Mouse (Mus musculus): Measurements from ENCODE around the gene Fuk. TPM values are rescaled to one million over a fixed set of nuclear protein-coding genes. Genes with fewer than 3 reads are reported as not detected.
"Not testable (repeated sequence)": the region's sequence is repeated elsewhere in the genome, so short reads cannot be mapped to it uniquely, and the experiment has no call there.

The Fuk gene
- polyA plus RNA-seq, 1 experiment from 2014 or later = 13.8 TPM

DNA sequence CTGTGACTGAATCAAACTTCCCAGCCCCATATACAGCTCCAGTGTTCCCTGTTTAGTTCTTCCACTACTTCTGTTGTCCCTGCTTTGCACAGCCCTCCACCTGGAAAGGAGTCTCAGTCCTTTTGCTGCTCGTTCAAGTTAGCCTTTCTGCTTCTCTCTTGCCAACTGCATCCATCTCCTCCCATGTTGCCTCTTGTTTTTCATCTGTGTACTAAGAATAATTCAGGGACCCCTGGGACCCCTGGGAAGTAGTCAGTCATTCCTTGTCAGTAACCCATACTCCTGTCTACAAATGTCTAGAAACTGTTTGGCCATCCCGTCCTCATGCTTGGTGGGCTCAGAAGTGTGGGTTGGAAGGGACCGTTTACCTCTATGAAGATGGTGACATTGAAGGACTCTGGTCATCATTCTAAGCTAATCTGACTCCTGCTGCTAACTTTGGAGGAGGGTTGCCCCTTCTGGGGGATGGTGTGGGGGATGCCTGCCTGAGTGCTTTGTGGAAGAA, 18.5 kb upstream of the Fuk start:
- Histone ChIP-seq H3K27ac (ENCODE audit: low read length) (peak overlapping the region; percentile 77), H3K9me3 (ENCODE audit: control insufficient read depth, low read length) (no peaks in the 10 kb centered on the region), H3K9ac (ENCODE audit: low read depth, low read length) (peak overlapping the region; percentile 86), H3K4me2 (ENCODE audit: low read depth, low read length) (peak overlapping the region; percentile 75), H3K36me3 (ENCODE audit: control insufficient read depth, insufficient read depth, low read length) (no peaks in the 10 kb centered on the region), H3K27me3 (replicated peaks; ENCODE audit: control insufficient read depth, insufficient read depth, low read length) (no peaks in the 10 kb centered on the region), H3K4me1 (ENCODE audit: control insufficient read depth, insufficient read depth, low read length) (peaks cover 13% of the 10 kb centered on the region), H3K4me3 (ENCODE audit: low read length) (peak overlapping the region; percentile 82)
- WGBS = 36% methylated on average over 3 of the region's 3 CpGs
- no peak for ATAC-seq

DNA sequence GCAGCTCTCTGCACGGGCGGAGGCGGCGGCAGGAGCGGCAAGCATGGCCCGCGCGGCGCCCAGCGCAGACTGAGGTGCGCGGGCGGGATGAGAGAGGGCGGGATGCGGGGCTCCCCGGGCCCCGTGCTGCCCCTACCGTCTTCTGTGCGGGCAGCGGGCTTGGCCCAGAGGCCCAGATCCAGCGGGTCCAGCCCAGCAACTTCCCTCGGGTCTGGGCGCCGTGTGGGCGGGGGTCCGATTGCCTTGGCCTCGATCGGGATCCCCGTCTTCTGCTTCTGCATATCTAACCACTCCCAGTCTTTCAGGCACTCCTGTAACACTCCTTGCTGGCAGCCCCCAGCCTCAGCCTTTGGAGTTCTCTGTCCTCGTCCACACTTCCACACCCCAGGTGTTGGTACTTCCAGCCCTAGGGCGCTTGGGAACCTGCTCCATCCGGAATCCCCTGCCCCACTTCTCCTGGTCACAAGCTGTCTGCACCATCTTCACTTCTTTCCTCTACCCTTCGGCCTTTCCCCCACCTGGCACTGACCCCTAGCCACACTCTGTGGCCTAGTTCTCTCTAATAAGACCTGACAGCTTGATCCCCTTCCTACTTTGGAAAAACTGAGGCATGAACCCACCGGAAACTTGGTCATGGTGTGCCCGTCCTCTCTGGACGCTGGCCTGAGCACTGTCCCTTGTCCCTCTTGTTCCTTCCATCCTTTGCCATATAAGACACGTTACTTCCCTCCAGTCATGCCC, 17.9 kb upstream of the Fuk start:
- Histone ChIP-seq H3K9me3 (ENCODE audit: control insufficient read depth, low read length) (no peaks in the 10 kb centered on the region), H3K4me2 (ENCODE audit: low read depth, low read length) (peak overlapping the region; percentile 75), H3K4me3 (ENCODE audit: low read length) (peak overlapping the region; percentile 82), H3K9ac (ENCODE audit: low read depth, low read length) (peak overlapping the region; percentile 86), H3K4me1 (ENCODE audit: control insufficient read depth, insufficient read depth, low read length) (peaks cover 13% of the 10 kb centered on the region), H3K36me3 (ENCODE audit: control insufficient read depth, insufficient read depth, low read length) (no peaks in the 10 kb centered on the region), H3K27me3 (replicated peaks; ENCODE audit: control insufficient read depth, insufficient read depth, low read length) (no peaks in the 10 kb centered on the region), H3K27ac (ENCODE audit: low read length) (peak overlapping the region; percentile 77)
- peak; percentile 72 for ATAC-seq
- WGBS = 3% methylated on average over 37 of the region's 37 CpGs

- WGBS = under 1% methylated on average over 34 of the region's 36 CpGs
- H3K27me3 ChIP-seq (replicated peaks; ENCODE audit: control insufficient read depth, insufficient read depth, low read length) = no peaks in the 10 kb centered on the region
- peak within 1 kb of the TSS; percentile 75 for H3K4me2 ChIP-seq (ENCODE audit: low read depth, low read length)
- peaks cover 13% of the 10 kb centered on the region for H3K4me1 ChIP-seq (ENCODE audit: control insufficient read depth, insufficient read depth, low read length)
- H3K9me3 ChIP-seq (ENCODE audit: control insufficient read depth, low read length) = no peaks in the 10 kb centered on the region
- ATAC-seq = peak; percentile 97
- peak within 1 kb of the TSS; percentile 77 for H3K27ac ChIP-seq (ENCODE audit: low read length)
- H3K4me3 ChIP-seq (ENCODE audit: low read length) = peak within 1 kb of the TSS; percentile 82
- peak within 1 kb of the TSS; percentile 86 for H3K9ac ChIP-seq (ENCODE audit: low read depth, low read length)
- H3K36me3 ChIP-seq (ENCODE audit: control insufficient read depth, insufficient read depth, low read length) = no peaks in the 10 kb centered on the region
Measured at GRCm38 (mm10) chr8:110919341-110920031, 17.2 kb upstream of the Fuk start, which contains the start of gene St3gal2. Gene St3gal2, plus strand, starts transcription at chr8:110919922.

- no peaks in the 10 kb centered on the region for H3K36me3 ChIP-seq (ENCODE audit: control insufficient read depth, insufficient read depth, low read length)
- H3K4me1 ChIP-seq (ENCODE audit: control insufficient read depth, insufficient read depth, low read length) = peaks cover 13% of the 10 kb centered on the region
- WGBS = 37% methylated on average over 8 of the region's 8 CpGs
- H3K27me3 ChIP-seq (replicated peaks; ENCODE audit: control insufficient read depth, insufficient read depth, low read length) = no peaks in the 10 kb centered on the region
- no peak overlapping the region for H3K27ac ChIP-seq (ENCODE audit: low read length)
- no peak for ATAC-seq
- no peak overlapping the region for H3K4me3 ChIP-seq (ENCODE audit: low read length)
- H3K4me2 ChIP-seq (ENCODE audit: low read depth, low read length) = no peak overlapping the region
- H3K9me3 ChIP-seq (ENCODE audit: control insufficient read depth, low read length) = no peaks in the 10 kb centered on the region
- no peak overlapping the region for H3K9ac ChIP-seq (ENCODE audit: low read depth, low read length)
Measured at GRCm38 (mm10) chr8:110918460-110918859, 16.2 kb upstream of the Fuk start.

GRCm38 (mm10) chr8:110918027-110918426, 15.7 kb upstream of the Fuk start:
- Histone ChIP-seq H3K4me3 (ENCODE audit: low read length) (no peak overlapping the region), H3K27me3 (replicated peaks; ENCODE audit: control insufficient read depth, insufficient read depth, low read length) (no peaks in the 10 kb centered on the region)
- ATAC-seq = no peak

DNA sequence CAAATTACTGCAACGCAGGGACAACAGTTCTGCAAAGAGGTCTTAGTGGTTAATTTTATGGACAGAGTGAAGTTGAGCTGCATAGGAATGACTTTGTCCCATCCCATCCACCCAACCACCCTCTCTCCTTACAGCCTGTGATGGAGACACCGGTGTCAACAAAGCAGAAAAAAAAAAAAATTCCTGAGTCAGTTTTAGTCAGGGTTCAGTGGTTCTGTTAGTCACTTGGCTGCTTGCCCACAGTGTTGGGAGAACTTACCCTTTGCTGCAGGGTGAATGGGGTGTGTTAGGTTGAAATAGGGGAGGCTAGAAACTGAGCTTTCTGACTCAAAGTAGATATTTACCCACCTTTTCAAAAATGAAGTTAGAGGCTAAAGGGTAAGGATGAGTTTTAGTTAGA, 15.1 kb upstream of the Fuk start:
- Histone ChIP-seq H3K9ac (ENCODE audit: low read depth, low read length) (no peak overlapping the region), H3K4me3 (ENCODE audit: low read length) (no peak overlapping the region), H3K27ac (ENCODE audit: low read length) (no peak overlapping the region), H3K4me1 (ENCODE audit: control insufficient read depth, insufficient read depth, low read length) (peaks cover 13% of the 10 kb centered on the region), H3K9me3 (ENCODE audit: control insufficient read depth, low read length) (no peaks in the 10 kb centered on the region), H3K27me3 (replicated peaks; ENCODE audit: control insufficient read depth, insufficient read depth, low read length) (no peaks in the 10 kb centered on the region), H3K36me3 (ENCODE audit: control insufficient read depth, insufficient read depth, low read length) (no peaks in the 10 kb centered on the region), H3K4me2 (ENCODE audit: low read depth, low read length) (no peak overlapping the region)
- ATAC-seq = no peak
- 55% methylated on average over 2 of the region's 2 CpGs for WGBS

More at GRCm38 (mm10) chr8:110918027-110918426, 15.7 kb upstream of the Fuk start:
- Histone ChIP-seq H3K4me1 (ENCODE audit: control insufficient read depth, insufficient read depth, low read length) (peaks cover 13% of the 10 kb centered on the region), H3K4me2 (ENCODE audit: low read depth, low read length) (no peak overlapping the region), H3K9ac (ENCODE audit: low read depth, low read length) (no peak overlapping the region), H3K9me3 (ENCODE audit: control insufficient read depth, low read length) (no peaks in the 10 kb centered on the region), H3K27ac (ENCODE audit: low read length) (no peak overlapping the region), H3K36me3 (ENCODE audit: control insufficient read depth, insufficient read depth, low read length) (no peaks in the 10 kb centered on the region)
- WGBS = 72% methylated on average over 11 of the region's 11 CpGs

- no peaks in the 10 kb centered on the region for H3K4me1 ChIP-seq (ENCODE audit: control insufficient read depth, insufficient read depth, low read length)
- H3K4me3 ChIP-seq (ENCODE audit: low read length) = no peak overlapping the region
- no peak overlapping the region for H3K9ac ChIP-seq (ENCODE audit: low read depth, low read length)
- no peak overlapping the region for H3K4me2 ChIP-seq (ENCODE audit: low read depth, low read length)
- H3K9me3 ChIP-seq (ENCODE audit: control insufficient read depth, low read length) = no peaks in the 10 kb centered on the region
- H3K27me3 ChIP-seq (replicated peaks; ENCODE audit: control insufficient read depth, insufficient read depth, low read length) = no peaks in the 10 kb centered on the region
- no peak overlapping the region for H3K27ac ChIP-seq (ENCODE audit: low read length)
- H3K36me3 ChIP-seq (ENCODE audit: control insufficient read depth, insufficient read depth, low read length) = no peaks in the 10 kb centered on the region
- ATAC-seq = no peak
- 81% methylated on average over 15 of the region's 15 CpGs for WGBS
Measured at GRCm38 (mm10) chr8:110911576-110912570, 9.6 kb upstream of the Fuk start.

DNA sequence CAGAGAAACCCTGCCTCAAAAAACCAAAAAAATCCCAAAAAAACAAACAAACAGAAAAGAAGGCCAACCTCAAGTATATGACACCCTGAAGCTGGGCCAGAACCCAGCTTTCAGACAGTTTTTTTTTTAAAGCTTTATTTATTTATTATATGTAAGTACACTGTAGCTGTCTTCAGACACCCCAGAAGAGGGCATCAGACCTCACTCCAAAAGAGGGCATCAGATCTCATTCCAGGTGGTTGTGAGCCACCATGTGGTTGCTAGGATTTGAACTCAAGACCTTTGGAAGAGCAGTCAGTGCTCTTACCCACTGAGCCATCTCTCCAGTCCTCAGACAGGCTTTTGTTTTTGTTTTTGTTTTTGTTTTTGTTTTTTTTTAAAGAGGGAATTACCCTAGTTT, 7.6 kb upstream of the Fuk start:
- not testable (repeated sequence) for H3K4me1 ChIP-seq (ENCODE audit: control insufficient read depth, insufficient read depth, low read length); H3K27ac ChIP-seq (ENCODE audit: low read length); H3K4me2 ChIP-seq (ENCODE audit: low read depth, low read length); H3K27me3 ChIP-seq (replicated peaks; ENCODE audit: control insufficient read depth, insufficient read depth, low read length); H3K36me3 ChIP-seq (ENCODE audit: control insufficient read depth, insufficient read depth, low read length); ATAC-seq; H3K9me3 ChIP-seq (ENCODE audit: control insufficient read depth, low read length); H3K4me3 ChIP-seq (ENCODE audit: low read length); H3K9ac ChIP-seq (ENCODE audit: low read depth, low read length)

GRCm38 (mm10) chr8:110906682-110907081, 4.4 kb upstream of the Fuk start:
- H3K4me2 ChIP-seq (ENCODE audit: low read depth, low read length) = no peak overlapping the region
- WGBS = 97% methylated on average over 1 of the region's 1 CpGs
- no peaks in the 10 kb centered on the region for H3K9me3 ChIP-seq (ENCODE audit: control insufficient read depth, low read length)
- no peak overlapping the region for H3K27ac ChIP-seq (ENCODE audit: low read length)
- H3K4me3 ChIP-seq (ENCODE audit: low read length) = no peak overlapping the region
- H3K9ac ChIP-seq (ENCODE audit: low read depth, low read length) = no peak overlapping the region
- no peaks in the 10 kb centered on the region for H3K27me3 ChIP-seq (replicated peaks; ENCODE audit: control insufficient read depth, insufficient read depth, low read length)
- H3K4me1 ChIP-seq (ENCODE audit: control insufficient read depth, insufficient read depth, low read length) = no peaks in the 10 kb centered on the region
- no peaks in the 10 kb centered on the region for H3K36me3 ChIP-seq (ENCODE audit: control insufficient read depth, insufficient read depth, low read length)
- ATAC-seq = no peak

Data from intestine, embryonic 16.5 days (tissue).